Mouse (Mus musculus) large intestine, adult 2 months (tissue): Measurements from ENCODE around the gene Slc22a15. TPM values are rescaled to one million over a fixed set of nuclear protein-coding genes. Genes with fewer than 3 reads are reported as not detected.

Experiments used
- DNase-seq: peaks from one replicate; pipeline ENCODE4 v3.0.0-alpha.2; 2012; ENCODE audit warnings: low read depth, low spot score
- WGBS: fragments of 180-500 bp; shearing (Covaris S2); methylation state at CpG from one replicate; pipeline ENCODE4 v1.1.7; 2018; 5-methylcytosine and 5-hydroxymethylcytosine counted together
- polyA plus RNA-seq: library from polyadenylated mRNA; depleted of rRNA; stranded (reverse); fragments of >200 nt; gene quantifications from 2 replicates; pipeline ENCODE4 v1.2.3, GENCODE M21; 2012

Slc22a15 gene
- polyA plus RNA-seq, 1 experiment, result 3.6 TPM

DNA sequence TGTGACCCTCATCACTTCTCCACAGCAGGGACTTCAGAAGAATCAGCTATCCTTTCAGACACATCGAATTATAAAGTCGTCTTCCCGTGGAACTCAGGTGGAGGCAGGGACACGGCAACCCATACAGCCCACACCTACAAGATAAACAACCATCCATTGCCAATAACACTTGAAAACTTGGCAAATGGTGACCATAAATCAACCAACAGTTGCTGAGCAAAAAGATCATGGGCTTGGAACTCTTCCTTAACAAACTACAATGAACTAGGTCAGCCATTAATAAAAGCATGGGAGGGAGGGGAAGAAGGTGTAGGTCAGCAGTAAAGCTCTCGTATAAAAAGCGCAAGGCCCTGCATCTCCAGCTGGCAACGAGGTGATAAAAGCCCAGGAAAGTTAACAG, 1.9 kb downstream of the Slc22a15 start:
- peak; percentile 70 for DNase-seq
- 23% methylated on average over 7 of the region's 7 CpGs for WGBS

DNA sequence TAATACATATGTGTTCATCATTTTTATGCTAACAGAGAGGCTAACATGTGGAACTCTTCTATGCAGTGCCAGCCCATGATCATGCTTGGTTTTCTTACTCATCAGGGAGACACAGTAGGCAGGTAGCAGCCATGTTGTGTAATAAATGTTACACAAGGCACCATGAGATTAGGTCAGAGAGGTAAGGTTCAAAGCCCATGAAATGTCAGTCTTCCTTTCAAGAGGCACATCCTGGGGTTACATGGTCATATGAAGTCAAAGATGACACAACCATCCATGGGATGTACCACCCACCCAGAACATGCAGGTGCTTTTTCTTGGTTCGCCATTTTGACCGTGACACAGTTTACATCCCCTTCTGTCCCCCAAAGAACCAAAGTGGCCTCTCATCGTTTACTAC, 5.7 kb downstream of the Slc22a15 start:
- DNase-seq, result no peak
- 96% methylated on average over 3 of the region's 3 CpGs for WGBS

DNA sequence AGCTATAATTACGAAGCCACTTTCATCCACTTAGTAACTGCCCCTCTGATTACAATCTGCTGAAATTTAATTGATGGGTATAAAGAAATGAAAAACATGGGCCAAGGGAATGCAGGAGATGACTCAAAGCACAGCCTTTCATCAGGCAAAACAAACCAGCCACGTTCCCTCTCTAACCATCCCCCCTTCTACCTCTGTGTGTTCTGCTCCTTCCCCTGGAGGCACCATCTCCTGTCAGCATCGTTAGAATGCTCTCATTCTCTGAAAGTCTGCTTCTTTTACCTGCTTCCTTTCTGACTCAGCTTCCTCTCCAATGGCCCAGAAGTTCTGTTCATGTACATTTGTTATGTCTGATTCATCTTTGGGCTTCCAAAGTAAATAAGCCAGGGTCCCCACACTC, 6.6 kb downstream of the Slc22a15 start:
- DNase-seq, result no peak
- 44% methylated on average over 3 of the region's 3 CpGs for WGBS

DNA sequence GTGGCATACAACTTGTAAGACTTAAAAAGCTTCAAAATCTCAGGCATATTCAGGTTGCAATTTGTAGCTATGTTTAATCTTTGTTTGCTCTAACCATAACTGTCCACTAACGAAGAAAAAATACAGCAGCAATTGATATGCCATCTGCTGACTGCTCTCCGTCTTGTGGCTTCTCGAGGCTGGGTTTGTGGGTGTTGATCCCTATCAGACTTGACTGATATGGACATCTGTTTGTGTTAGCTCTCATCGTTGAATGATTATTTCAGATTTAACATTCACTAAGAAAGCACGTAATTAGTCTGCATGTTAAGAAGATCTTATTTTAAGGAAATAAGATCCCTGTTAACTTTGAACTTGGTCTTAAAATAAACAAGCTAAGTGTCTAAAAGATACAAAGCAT, 7.7 kb downstream of the Slc22a15 start:
- 84% methylated on average over 5 of the region's 5 CpGs for WGBS
- no peak for DNase-seq

DNA sequence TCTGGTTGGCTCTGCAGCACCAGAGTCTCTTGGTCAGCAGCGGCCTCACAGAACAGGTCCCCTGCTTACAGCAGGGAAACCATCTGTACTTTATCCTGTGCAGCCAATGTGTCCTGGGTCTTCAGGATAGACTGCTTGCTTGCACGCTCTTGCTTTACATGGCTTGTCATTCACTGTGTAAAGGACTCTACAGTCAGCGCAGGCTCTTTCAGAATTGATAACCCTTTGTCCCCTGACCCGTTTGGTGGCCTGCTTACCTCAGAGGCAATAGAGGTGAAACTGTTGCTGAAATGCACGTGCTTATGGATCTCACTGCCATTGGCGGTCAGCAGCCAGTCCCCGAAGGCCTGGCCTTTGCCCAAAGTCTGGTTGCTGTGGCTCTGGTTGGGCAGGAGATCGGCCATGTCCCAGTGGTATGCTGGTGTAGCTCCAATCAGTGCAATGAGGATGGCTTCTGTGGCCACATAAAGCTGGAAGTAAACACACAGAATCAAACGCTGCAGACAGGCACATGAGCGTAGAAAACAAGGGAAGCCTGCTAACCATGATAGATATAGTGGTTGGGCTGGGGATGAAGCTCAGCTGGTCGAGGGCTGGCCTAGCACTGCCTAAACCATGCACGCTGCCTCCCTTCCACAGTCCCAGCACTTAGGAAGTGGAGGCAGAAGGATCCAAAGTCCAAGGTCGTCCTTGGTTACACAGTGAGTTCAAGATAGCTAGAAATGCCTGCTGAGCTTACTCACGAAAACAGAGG, 9.0 kb downstream of the Slc22a15 start:
- DNase-seq, result no peak
- 79% methylated on average over 14 of the region's 14 CpGs for WGBS

DNA sequence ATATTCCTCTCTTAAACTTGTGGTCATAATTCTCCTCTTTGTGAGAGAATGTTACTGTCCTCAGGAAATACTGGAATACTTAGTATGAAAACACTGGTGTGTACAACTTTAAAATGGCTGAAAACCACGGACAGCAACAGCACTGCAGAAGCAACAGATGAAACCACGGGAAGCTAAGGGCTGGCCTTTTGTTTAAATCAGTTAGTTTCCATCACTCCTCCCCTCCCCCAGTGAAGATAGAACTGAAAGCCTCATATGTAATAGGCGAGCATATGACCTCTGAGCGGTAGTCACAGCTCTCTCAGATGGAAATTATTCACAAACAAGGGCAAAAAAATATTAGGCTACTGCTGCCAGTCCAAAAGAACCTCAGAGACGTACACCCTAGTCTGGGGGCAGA, 10.0 kb downstream of the Slc22a15 start:
- 85% methylated on average over 5 of the region's 5 CpGs for WGBS
- DNase-seq, result no peak

DNA sequence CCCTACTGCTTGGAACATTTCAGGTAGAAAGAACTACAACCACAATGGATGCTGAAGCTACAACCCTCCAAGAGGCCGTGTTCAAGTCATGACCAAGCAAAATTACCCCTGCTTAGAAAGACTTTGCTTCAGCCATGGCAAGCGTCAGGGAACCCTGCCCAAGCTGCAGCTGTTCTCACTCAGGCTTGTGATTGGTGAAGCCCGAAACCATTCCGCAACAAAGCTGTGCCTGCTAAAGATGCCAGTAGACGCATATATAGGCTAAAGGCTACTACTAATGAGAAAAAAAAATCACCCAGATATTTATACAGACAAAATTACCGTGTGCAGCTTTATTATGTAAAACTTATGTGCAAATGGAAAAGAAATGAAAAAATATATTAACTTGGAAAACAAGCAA, 12.2 kb downstream of the Slc22a15 start:
- no peak for DNase-seq
- WGBS, result 83% methylated on average over 6 of the region's 6 CpGs

DNA sequence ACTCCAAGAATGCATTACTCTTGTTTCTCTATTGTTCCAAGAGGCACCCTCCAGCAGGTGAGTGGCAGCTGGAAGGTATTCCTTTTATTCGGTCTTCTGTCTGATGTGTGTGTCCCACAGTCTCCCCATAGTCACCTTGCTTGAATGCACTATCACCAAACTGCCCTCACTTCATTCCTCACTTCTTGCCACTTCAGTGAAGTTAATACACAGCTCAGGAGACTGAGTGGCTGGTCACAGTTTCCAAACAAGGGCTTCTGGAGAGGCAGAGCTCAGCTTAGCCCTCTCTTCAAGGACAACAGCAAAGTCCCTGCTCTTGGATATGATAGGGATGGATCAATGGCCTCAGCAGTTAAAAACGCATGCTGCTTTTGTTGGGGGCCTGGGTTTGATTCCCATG, 17.2 kb downstream of the Slc22a15 start:
- DNase-seq, result no peak
- 57% methylated on average over 2 of the region's 2 CpGs for WGBS

DNA sequence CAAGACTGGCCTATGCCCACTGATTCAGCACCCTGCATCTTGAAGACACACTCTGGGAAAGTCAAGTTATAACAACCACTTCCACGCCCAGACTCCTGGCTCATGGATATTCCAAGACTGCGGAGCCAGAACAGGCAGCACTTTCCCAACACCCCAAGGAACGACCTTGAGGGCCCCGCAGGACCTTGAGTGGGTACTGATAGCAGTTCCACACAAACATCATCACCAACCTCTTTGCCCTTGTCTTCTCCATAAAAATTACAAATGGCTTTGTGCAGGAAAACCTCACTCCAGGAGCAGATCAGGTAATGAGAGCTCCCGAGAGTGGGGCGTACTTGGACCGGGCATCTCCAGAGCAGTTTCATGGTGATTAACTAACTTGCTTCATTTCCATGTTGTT, 19.5 kb downstream of the Slc22a15 start:
- no peak for DNase-seq
- WGBS, result 83% methylated on average over 7 of the region's 7 CpGs

DNA sequence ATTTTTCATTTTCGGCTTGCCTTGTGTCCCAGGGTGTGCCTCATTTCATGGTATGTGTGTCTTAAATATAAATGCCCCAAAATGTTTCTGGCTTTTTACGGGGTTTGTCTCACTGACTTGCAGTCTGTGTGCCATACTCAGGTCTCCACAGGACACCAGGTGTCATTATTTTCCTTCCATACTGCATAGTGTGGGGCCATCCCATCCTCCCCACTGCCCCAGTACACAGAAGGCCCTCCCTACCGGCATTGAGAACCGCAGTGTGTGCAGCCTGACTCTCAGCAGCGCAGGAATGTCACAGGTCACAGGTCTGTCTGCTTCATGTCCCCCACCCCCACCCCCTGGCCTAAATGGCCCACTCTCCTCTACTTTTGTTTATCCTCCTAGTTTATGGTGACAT, 21.2 kb downstream of the Slc22a15 start:
- 82% methylated on average over 5 of the region's 5 CpGs for WGBS

DNA sequence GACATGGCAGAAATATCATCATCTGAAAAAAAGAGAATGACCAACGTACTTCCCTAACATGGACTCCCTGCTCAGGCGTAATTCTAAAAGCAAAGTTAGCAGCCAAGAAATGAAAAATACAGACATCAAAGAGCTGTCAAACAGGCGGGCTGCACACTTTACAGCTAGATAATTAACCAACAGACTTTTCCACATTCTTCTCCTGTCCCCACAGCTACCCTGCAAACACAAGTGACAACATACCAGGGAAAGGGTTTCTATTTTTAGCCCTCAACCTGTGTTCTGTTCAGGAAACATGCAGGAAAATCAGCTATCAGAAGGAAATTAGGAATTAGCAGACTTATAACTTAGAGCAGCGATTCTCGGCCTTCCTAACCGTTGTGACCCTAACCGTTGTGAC, 21.9 kb downstream of the Slc22a15 start:
- WGBS, result 49% methylated on average over 7 of the region's 7 CpGs
- no peak for DNase-seq

More for the DNA sequence above, 21.2 kb downstream of the Slc22a15 start:
- no peak for DNase-seq

DNA sequence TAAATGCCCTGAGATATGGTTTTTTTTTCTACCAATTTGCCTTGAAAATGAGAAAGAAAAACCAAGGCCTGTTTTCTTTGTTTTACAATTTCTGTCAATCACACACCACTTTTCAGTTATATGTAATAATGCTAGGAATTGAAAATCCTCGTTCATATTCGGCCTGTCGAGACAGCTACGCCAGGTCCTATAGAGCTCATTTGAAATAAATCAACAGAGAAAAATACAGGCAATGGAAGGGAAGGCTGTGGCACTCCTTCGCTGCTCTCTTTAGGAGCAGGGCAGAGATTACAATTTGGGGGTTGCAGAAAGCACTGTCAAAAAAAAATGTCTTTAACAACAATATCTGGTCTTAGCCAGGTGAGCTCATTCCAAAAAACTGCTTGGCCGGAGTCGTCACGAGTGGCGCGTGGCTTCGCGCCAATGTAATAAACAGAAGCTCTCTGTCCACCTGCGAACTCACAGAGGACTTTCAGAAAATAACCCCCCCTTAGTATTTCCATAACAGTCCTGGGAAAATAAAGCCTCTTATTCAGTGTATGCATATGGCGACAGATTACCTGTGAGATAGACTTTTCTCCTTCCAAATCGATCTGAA, 26.8 kb downstream of the Slc22a15 start:
- 69% methylated on average over 15 of the region's 15 CpGs for WGBS
- no peak for DNase-seq

DNA sequence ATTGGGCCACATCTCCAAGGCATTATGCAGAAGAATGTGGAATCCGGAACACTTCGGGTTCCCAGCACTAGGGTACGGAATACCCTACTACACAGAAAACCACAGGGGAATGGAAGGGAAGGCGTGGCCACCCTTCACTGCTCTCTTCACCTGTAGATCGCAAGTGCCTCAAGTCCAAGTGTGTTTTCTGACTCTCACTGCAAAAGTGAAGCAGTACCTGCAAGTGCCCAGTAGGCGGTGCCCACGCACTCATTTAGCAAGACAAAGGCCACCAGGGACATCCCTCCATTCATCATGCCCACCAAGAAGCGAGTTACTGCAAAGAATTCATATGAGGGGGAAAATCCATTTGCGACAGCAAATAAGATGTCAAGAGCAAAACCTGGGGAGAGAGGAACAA, 27.4 kb downstream of the Slc22a15 start:
- 44% methylated on average over 9 of the region's 9 CpGs for WGBS
- no peak for DNase-seq

DNA sequence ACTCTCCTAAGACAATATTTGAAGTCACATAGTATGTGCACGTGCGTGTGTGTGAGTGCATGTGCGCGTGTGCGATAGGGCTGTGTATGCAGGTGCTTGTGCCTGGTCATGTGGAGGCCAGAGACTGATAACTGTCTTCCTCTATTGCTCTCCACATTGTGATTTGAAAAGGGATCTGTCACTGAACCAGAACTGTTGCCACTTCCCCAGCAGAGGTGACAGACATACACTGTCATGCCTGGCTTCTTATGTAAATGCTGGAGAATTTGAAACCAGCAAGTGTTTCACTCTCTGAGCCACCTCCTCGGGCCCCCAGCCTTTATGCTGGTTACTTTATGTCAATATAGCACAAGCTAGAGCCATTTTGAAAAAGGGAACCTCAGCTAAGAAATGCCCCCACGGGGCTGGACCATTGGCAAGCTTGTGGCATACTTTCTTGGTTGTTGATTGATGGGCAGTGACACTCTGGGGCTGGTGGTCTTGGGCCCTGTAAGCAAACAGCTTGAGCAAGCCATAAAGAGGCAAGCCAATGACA, 28.8 kb downstream of the Slc22a15 start:
- DNase-seq, result no peak
- WGBS, result 83% methylated on average over 7 of the region's 7 CpGs

DNA sequence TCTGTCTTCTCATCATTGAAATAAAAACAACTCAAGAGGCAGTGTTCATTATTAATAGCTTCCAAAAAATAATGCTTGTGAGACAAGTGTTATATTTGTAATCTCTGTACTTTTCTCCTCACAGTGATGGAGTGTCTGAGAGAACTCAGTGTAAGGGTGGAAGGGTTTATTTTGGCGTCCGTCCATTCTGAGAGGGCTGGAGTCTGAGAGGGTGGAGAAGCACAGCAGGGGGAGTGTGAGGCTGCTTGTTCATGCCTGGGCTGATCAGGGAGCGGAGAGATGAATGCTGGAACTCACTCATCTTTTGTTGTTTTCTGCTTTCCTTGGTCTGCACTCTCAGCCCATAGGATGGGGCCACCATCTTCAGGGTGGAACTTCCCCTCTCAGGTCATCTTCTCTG, 38.7 kb downstream of the Slc22a15 start:
- WGBS, result 45% methylated on average over 3 of the region's 3 CpGs
- DNase-seq, result no peak

DNA sequence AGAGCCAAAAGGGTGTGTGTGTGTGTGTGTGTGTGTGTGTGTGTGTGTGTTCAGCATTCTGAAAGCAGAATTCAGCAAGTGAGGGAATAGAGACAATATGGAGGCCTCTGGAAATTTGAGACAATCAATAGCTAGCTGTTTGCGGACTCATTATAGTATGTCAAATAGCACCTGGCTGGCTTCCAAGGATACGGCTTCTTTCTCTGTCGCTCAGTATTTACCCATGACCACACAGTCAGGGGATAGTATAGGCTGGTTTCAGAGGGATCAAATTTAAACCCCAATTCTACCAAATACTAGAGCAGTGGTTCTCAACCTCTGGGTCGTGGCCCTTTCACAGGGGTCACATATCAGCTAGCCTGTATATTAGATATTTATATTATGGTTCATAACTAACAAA, 39.2 kb downstream of the Slc22a15 start:
- DNase-seq, result peak; percentile 22
- 40% methylated on average over 4 of the region's 4 CpGs for WGBS

DNA sequence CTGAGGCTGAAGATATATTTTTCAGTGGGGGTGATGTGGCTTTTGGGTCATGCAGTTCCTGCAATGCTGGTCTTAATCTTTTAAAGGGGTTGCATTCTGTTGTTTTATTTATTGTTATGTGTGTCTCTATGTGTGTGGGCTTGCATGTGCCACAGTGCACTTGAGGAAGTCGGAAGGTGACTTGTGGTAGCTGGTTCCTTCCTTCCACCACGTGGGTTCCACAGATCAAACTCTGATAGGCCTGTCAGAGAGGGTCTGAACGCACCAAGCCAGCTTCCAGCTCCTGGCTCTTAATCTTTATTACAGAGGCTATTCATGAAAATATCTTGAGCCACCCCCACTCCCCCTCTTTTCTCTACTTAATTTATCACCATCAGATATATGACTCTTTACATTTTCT, 40.4 kb downstream of the Slc22a15 start:
- DNase-seq, result no peak
- 88% methylated on average over 3 of the region's 3 CpGs for WGBS

DNA sequence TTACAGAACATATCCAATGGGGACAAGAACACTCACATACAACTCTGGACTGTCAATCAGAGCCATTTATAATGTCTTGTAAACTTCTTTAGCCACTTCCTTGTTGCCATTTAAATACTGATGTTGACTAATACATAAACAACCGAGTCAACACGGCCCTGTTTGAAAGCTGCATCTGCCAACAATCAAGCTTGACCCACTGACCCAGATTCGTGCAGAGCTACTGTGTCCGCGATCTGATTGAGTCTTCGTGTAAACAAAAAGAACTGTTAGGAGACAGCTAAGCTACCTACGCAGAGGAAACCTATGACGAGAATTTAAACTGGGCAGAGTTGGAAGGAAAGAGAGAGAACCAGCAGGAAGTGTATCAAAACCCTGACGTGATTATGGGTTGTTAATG, 42.5 kb downstream of the Slc22a15 start:
- WGBS, result 56% methylated on average over 9 of the region's 9 CpGs
- no peak for DNase-seq

DNA sequence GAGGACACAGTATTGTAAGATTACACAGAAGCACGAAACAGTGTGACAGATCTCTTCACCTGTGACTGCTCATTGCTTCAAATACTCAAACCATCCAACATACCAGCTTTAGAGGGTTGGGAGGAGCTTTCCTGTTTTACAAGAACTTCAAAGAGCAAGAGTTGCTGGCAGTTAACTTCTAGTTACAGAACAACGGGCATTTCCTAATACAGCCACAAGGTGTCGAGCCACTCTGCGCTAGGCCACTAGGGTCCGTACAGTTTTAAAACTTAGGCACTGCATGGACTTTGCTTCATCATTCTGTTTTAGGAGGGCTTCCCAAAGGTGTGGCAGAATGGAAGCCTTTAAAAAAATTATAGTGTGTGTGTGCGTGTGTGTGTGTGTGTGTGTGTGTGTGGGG, 43.4 kb downstream of the Slc22a15 start:
- 53% methylated on average over 6 of the region's 6 CpGs for WGBS
- DNase-seq, result no peak

DNA sequence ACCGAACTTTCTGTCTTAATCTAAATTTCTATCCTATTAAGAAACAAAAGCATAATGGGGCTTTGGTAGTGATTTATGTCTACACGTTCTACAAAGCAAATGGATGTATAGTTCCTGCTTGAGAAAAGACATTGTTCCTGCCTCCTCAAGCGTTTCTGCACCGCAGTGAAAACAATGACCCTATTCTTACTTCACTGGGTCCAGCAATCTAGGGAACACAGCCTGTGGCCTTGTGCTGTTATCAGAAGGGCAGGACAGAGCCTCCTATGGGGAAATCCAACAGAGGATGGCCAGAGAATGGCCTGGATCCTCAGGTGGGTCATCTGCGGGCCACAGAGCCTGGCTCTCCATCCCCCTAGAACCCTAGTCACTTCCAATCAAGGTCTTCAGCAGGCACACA, 46.1 kb downstream of the Slc22a15 start:
- 84% methylated on average over 5 of the region's 5 CpGs for WGBS
- no peak for DNase-seq
